Mouse (Mus musculus) c-Kit-negative CD71-positive TER-119-positive erythroid progenitor cells, embryonic 14.5 days (primary cell): Measurements from ENCODE around the gene Irs1.

Experiments used
- DNase-seq: peaks from one replicate; pipeline ENCODE4 v3.0.0-alpha.2; 2013; ENCODE audit warnings: low read depth, low spot score

The Irs1 gene

DNA sequence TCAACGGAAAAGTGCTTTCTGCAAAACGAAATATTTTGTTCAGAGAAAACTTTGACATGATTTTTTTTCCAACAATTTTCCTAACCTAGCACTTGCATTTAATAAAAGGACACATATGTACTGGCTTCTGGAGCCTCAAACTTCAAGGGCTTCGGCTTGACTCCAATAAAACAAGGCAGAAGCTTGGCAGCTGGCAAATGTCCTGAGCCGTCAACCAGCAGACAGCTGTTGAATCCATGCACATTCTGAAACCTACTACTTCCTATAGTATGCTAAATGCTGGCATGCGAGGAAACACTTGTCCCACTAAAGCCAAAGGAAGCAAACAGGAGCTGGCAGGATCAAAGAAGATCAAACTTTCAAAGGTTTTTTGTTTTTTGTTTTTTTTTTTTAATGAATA, 33.8 kb downstream of the Irs1 start:
- DNase-seq = no peak

DNA sequence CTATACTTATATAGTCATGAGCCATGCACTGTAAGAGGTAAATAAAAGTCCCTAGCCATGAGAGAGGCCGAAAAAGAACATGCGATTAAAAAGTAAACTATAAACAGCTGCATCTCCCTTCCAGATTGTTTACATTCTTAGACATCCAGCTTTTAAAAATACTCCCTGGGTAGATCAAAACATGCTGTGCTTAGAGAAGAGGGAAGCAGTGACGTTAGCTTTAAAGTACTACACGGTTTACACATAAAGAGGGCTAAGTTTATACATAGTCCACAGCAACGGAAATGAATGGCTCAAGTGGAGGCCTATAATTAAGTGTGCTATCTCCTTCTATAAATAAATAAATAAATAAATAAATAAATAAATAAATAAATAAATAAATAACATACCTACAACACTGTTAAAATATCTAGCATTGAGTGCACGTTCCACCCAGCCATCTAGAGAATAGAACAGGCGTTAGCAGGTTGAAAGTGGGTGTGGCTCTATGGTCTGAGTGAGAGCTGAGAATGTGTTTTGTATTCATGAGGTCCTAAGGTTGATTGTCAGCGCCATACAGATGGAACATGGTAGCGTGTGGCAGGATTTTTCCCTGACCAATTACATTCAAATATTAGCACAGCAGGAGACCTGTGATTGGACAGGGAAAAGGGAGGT, 37.3 kb downstream of the Irs1 start:
- no peak for DNase-seq

DNA sequence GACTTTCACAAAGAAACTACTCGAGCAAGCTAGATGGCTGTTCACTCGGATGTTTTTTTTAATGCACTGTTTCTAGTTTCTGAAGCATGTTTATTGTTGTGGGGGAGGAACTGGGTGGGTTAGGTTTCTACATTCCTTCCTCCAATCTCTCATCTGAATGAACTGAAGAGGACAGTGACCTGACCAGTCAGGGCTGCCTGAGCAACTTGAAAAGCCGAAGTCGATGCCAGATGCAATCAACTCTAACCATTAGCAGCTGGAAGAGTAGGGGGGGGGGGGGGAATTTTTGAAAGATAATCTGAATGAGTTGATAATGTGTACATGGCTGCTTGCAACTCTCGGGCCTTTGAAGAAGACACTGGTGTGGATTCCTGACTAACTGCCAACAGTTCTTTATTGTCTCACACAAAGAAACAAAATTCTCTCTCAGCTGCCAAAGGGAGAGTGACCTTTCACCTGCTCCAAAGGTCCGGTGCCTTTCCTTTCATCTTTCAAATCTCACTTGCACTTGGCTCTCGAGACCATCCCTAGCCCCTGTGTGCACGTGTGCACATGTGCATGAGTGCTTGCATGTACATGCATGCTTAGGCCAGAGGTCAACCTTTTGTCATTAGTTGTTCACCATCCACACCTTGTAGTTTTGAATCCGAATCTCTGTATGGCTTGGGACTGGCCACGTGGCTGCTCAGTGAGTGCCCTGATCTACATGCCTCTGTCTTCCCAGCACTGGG, 43.8 kb downstream of the Irs1 start:
- DNase-seq = no peak

DNA sequence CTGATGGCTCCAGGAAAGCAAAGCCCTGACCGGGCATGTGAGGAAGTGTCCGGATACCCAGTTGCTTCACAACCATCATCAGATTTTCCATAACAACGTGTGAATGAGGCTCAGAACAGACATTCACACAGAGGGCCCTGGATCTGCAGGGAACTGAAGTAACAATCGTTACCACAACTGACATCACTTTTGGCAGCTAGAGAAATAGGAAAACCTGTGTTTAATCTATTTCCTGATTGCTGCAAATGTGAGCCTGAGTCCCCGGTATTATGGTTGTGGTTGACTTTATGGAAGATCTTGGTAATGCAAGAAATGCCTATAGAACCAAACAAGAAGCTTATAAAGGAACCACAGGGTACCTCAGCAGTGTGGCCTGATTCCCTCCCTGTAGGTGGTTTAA, 46.2 kb downstream of the Irs1 start:
- DNase-seq = no peak

DNA sequence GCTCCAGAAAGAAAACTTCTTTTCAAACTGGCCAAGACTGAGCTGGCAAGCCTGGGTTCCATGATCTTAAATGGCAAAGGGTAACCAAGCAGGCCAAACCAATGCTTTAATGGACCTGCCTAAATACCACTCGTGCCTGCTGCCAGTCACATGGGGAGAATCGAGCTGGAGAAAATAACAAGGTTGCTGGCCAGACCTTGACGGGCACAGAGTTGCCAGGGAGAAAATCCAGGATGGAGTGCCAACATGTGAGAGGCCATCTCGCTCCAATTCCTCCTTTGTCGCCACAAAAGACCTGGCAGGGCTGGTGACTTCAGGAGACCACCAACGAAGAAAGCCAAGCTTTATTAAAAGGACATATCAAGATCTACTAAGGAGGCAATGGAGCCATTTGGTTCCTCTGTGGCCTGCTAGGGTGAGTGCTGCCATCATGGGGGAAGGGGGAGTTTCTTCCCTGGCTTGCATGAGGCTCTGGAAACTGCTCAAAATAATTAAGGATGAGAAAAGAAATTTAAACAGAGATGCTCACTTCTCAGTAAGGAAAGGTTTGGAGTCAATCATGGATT, 47.9 kb downstream of the Irs1 start:
- no peak for DNase-seq

DNA sequence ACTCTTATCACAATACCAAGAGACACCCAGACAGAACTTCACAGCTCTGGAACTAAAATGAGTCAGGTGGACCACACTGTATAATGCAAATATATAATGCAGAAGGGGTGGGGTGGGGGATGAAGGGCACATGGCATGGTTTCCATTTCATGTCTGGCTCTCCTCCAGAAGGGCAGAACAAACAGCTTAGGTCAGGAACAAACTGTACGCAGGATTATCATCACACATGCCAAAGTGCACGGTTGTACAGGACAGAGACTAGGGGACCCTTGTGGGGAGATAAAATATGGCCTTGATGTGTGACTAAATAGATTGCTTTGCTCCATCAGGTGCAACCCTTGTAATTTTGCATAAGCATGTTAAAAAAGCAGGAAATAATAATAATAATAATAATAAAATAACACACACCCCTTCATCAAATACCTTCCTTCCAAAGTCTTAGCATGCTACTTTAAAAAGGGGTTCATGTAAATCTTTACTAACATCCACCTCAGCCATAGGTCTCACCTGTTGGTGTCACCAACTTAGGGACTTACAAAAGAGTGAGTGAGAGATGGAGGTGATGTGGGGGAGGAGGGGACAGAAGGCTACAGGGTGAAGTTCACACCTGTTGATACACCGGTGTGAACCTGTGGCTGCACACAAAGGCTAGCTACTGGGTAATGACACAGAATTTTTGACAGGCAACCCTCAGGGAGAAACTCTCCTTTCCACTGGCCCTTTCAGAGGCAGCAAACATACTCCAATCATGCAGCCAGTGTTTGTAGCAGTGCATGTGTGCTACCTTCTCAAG, 51.6 kb downstream of the Irs1 start:
- no peak for DNase-seq

DNA sequence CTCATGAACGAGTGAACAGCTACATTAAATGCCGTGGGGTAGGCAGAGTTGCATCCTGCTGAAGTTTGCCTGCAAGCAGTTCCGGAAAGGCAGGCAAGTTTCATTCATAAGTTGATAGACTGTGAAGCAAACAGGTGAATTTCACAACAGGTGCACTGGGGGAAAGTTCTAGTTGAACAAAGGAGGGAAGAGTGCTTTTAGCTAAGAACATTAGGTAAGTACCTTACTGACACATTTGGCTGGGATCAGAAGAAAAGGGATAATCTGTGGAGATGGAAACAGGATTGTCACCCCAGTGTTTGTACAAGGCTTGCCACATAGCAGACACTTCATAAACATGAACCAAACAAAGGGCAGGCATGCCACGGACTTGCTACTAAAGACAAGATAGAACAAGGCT, 53.0 kb downstream of the Irs1 start:
- DNase-seq = no peak

DNA sequence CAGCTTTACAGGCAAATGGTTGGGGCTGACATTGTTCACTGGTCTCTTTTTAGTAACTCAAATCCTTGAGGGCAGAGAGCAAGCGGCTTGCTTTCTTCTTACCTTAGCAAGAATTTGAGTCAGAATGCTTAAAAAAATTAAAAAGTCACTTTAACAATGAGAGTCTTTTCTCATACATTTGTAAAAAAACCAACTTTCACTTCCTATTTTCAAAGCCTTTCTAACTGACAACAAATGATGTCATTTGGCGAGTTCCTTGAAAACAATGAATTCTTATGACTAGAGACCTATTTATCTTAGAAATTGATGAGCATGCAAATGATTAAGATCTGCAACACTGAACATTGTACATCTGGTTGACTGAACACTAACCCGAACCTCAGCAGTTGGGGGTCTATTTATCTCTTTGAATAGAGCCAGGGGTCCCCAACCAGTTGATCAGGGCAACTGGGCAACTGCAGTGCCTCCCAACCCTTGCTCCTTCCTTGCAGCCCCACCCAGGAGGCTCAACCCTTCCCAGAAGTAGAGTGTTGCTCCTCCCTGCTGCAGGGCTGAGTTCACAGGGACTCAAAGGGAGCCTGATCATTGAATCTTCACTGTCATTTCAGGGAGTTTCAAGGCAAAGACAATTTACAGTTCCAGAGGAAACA, 55.6 kb downstream of the Irs1 start:
- DNase-seq = no peak

DNA sequence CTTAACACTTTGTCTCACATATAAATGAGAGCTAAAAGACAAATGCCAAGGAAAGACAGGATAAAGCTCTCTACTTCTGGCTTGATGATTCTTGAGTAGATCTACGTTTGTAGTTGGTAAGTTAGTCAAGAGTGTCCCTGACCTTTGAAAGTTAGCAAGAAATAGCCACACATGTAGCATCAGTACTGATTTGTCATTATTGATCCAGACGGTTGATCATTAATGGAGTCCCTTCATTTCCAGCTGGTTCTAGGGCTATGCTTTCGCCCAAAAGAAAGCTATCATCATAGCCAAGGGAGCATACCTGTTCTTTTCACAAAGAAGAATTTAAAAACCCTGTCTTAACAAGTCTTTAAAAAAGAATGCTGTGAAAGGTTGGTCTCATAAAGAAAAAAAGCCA, 56.6 kb downstream of the Irs1 start:
- no peak for DNase-seq

DNA sequence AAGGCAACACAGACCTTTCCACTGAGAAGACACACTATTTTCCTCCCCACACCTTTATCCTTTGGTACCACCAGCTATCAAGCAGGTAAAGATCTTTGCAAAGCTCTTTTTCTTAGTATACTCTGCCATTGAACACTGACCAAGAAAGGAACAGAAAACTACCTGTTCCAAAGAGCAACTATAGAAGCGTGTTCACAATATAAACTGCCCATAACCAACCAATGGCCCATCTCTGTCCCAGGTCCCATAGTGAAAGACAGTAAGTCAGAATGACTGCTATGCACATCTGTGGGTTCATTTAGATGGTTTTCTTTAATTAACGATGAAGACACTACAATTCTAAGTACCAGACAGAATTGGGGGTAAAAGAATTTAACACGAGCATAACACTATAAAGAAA, 58.4 kb downstream of the Irs1 start, which contains the start of gene Gm9747:
Gm9747 (plus strand) TSS at position 301 of the 400 bp plus-strand sequence.
- DNase-seq = no peak

DNA sequence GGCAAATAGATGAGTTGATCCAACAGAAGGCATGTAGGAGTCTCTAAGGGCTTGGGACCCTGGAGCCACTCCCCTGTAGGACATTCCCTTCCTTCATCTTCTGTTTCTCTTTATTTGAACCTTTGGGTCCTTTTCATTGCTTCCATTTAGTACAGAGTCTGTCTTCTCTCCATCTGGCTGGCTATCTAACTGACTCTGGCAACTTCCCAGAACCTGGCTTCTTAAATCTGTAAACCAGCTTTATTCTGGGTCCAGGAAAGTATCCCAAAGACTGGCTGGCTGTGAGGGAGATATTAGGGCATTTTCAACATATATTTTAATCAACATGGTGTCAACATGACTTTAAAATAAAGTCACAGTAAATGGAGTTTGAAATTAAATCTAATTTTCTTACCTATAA, 62.4 kb downstream of the Irs1 start:
- DNase-seq = no peak

DNA sequence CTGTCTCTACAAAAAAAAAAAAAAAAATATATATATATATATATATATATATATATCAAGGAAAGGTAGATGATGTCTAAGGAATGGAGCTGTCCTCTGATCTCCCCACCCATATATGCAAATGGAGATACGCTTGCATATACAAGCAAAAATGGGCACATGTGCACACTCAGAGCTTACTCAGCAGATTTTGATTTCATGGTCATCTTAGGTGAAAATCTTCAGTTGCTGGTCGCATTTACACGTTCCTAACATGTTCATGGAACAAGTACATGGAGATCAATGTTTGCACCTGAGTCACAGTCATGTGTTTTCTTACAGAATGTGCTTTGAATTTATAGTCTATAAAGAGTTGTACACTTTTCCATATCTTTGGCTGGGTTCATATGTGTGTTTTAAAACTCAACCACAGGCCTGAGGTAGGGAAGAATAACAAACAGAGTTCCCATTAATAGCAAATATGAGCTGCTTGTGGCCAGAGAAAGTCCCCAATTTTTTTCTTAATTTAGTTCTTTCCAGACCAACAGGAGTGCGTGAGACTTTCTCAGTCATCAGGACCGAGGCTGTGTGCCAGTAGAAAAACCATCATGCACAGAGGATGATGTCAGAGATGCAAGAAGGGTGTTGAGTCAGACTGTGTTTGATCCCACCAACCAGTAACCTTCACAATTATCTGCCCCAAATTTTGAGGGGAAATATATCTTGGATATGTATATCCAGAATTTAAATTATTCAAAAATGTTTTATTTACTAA, 68.0 kb downstream of the Irs1 start:
- DNase-seq = no peak

DNA sequence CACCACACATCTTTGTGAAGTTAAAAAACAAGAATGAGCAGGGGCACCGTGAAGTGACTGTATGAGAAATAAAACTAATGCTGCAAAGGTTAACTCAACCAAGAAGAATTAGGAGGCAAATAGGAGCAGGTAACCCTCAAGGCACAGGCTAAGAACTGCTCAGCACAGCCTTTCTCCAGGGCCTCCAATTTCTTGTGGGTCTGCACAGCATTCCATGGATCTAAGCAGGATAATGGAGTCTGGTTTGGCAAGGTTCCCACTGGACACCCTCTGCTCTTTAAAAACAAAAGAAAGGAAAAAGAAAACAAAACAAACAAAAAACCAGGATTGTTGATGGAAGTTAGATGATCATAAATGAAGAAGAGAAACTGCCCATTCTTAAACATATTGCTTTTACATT, 69.8 kb downstream of the Irs1 start:
- no peak for DNase-seq

DNA sequence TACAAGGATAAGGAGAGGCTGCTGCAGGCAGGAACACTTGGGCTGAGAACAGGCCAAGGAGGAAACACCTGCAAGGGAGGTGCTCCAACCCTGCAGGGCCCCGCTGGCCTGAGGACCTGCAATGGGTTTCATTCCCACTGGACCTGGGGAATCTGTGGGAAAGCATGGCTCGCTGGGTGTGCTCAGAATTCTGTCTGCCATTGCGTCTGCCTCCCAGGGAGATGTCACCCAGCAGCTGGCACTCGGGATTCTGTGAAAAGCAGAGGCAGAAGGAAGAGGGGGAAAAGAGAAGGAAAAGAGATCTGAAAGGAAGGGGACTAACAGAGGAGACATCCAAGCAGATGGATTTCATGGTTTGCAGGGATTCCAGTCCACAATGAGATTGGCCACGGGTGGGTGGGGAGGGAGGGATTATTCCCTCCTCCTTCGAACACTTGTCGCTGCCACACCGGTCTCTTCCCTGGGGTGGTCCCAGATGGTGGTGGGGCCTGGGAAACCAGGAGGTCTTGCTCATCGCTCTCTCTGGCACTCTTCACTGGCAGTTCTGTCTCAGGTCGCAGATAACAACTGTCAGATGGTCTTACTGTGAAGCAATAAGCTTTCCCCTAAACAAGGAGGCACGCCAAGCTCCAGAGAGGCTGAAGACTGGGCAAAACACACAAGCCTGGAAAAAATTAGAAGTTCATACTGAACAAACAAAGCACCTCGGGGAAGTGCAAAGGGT, 70.4 kb downstream of the Irs1 start:
- no peak for DNase-seq

DNA sequence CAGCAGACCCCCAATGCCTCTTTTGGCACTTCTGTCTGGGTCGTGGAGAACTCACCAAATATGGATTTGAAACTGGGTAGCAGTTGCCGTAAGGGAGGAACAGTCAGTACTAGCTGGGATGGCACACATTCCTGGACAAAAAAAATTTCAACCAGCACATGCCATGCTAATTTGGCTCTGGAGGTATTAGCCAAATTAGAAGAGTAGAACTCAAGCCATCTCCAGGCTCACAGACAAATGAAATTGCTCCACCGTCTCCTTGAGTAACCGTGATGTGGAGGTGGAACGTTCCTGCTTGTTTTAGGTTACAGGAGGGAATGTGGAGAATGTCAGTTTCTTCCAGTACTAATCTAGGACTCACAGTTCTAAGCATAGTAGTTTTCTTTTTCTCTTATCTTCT, 83.7 kb downstream of the Irs1 start:
- DNase-seq = no peak

DNA sequence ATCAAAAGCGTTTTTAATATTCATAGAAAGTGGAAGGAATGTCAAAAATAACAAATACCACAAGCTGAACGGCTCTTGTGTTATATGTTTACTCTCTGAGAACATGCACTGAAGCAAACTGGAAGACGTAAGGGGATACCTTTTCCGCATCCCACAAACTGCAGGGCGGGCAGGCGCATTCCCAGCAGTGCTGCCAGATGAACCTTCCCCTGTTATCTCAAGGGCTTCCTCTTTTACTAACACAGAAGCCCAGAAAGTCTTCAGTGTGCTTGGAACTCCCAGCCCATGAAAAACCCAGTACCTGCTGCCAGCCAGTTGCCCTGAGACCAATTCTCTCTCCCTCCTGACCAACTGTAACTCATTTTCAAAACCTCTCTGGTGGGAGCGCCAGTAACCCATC, 90.6 kb downstream of the Irs1 start:
- DNase-seq = no peak

DNA sequence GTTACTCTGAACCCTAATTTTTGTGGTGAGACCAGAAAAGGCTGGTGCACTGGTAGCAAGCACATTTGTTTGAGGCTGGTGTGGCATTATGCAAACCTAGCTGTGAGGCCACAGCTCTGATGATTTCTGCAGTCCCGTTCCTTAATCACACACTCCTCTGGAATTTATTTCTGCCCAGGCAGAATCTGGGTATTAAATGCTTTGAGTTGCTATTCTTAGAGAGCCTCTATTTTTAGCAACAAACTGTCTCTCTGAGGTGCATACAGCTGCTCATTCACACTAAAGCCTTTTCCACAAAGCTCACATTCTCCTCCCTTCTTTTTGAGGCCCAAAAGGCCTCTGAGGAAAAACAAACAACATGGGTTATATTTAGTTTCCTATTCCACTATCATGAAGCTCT, 91.3 kb downstream of the Irs1 start:
- DNase-seq = no peak

DNA sequence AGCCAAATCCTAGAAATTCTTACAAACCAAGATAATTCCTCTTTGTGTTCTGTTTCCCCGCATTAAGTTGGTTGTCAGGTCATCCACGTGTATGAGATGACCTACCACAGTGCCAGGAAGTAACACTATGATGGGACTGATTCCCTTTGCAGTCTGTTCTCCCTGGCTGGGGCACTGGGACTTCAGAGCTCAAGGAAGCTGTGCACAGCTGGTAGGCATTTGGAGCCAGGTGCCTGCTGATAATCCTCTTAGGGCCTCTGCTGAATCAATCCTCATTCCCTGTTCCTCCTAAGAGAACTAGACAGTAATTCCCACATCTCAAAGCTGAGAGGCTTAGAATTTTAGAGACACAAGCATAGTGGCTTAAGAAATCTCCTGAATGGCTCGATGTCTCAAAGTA, 99.6 kb downstream of the Irs1 start:
- no peak for DNase-seq

DNA sequence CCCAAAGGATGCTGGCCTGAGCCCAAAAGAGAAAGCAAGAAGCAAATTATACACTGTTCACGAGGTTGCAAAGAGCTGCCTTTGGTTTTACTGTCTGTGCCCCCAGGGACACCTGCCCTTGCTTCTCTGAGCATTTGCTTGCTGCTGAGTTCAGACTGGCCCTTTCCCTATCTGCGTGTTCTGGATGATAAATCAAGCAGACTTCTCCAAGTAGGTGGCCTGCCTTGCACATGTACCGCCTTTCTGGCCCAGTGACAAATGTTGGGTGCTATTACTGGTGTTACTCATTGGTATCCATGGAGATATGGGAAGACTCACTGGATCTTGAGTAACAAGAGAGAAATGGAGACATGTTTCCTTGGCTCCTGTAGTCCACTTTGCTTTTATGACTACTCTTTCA, 101.7 kb downstream of the Irs1 start:
- no peak for DNase-seq

DNA sequence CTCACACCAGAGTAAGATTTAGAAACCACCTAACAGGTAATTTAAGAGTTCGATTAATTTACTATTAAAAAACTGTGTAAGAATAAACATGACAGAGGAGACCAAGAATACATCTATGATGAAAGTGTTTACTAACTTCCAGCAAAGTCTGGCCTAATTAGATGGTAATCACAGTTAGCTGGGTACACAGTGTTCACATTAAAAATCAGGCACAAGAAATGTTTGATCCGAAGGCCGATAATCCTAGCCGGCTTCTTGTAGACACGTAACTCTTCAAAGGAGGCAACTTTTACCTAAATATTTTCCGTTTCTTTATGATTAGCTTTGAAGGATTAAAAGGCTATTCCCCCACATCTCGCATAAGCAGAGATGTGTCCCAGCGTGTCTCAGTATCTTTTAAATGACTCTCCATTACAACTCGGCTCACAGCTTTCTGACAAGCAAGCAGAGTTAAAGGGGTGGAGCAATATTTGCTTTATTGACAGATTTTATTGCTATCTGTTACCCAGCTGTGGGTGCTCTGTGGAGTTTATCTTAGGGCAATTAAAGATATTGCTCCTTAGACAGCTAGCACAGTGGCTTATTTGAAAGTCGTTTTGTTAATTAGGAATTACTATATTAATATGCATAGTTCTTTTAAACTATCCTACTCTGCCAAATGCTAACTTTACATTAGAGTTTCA, 102.5 kb downstream of the Irs1 start:
- no peak for DNase-seq
